Mouse (Mus musculus): ENCODE results near the gene Ifitm3. TPM values are rescaled to one million over a fixed set of nuclear protein-coding genes. Genes with fewer than 3 reads are reported as not detected.

Gene Ifitm3
- polyA plus RNA-seq, 2 experiments = 30.8 to 73.5 TPM

DNA sequence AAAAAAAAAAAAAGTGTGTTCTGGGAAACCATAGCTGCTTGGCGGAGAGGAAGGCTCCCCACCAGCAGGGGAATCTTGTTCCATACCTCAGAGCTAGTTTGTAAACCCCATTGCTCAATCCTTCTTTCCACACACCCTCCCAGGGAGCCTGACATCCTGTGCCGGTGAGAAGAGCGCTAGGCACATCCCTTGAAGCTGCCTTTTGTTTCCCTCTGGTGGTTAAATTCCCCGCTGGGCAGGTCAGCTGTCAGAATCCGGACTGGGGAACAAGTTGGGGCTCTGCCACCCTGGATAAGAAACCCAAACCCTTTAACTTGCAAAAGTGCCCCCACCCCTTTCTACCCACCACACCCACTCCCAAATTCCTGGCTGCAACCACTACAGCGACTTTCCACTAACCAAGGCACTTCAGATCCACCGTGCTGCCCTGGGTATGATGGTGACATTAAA lies 2.2 kb downstream of the Ifitm3 start:
- peak in 2 of 3 experiments; percentile 23 to 40 for DNase-seq (ENCODE audit: low read depth in 3 of 3, low spot score in 3 of 3)
- WGBS (ENCODE audit: insufficient replicate concordance) = 10% methylated on average over 7 of the region's 7 CpGs
- no peak overlapping the region for H3K9ac ChIP-seq (replicated peaks)
- H3K27ac ChIP-seq = no peak overlapping the region
- H3K4me2 ChIP-seq (ENCODE audit: low read depth) = peak overlapping the region; percentile 52
- TF ChIP-seq CTCF (IDR thresholded peaks at IDR 0.05; ENCODE audit: low read depth) (peak; percentile 61), EP300 (IDR thresholded peaks at IDR 0.05; ENCODE audit: low read depth) (no peak)
- no peak for ATAC-seq (ENCODE audit: insufficient read depth)
- no peaks in the 10 kb centered on the region for H3K9me3 ChIP-seq (ENCODE audit: control insufficient read depth, low read length)
- no peaks in the 10 kb centered on the region for H3K36me3 ChIP-seq (replicated peaks; ENCODE audit: control insufficient read depth, insufficient read depth, low read depth)
- peaks cover 15 to 32% of the 10 kb centered on the region in 2 experiments for H3K4me1 ChIP-seq (replicated peaks; ENCODE audit: control insufficient read depth in 2 of 2, insufficient read depth in 2 of 2, low read length in 1 of 2)
- H3K4me3 ChIP-seq (ENCODE audit: insufficient read depth in 1 of 2, low read depth in 2 of 2, low read length in 2 of 2) = no peak overlapping the region
- H3K27me3 ChIP-seq (ENCODE audit: control insufficient read depth, insufficient read depth, low read length) = no peaks in the 10 kb centered on the region; the same call in 1 of the 2 replicates

GRCm38 (mm10) chr7:141006914-141007313 lies 3.7 kb downstream of the Ifitm3 start:
- H3K27ac ChIP-seq = no peak overlapping the region
- no peaks in the 10 kb centered on the region; the same call in 1 of the 2 replicates for H3K27me3 ChIP-seq (ENCODE audit: control insufficient read depth, insufficient read depth, low read length)
- H3K36me3 ChIP-seq (replicated peaks; ENCODE audit: control insufficient read depth, insufficient read depth, low read depth) = no peaks in the 10 kb centered on the region
- H3K4me1 ChIP-seq (replicated peaks; ENCODE audit: control insufficient read depth in 2 of 2, insufficient read depth in 2 of 2, low read length in 1 of 2) = peaks cover 13 to 26% of the 10 kb centered on the region in 2 experiments
- no peak for TF ChIP-seq CTCF (IDR thresholded peaks at IDR 0.05; ENCODE audit: low read depth)
- no peak for TF ChIP-seq EP300 (IDR thresholded peaks at IDR 0.05; ENCODE audit: low read depth)
- no peak overlapping the region for H3K4me3 ChIP-seq (ENCODE audit: insufficient read depth in 1 of 2, low read depth in 2 of 2, low read length in 2 of 2)
- no peak overlapping the region for H3K9ac ChIP-seq (replicated peaks)
- WGBS (ENCODE audit: insufficient replicate concordance) = 75% methylated on average over 5 of the region's 5 CpGs
- H3K4me2 ChIP-seq (ENCODE audit: low read depth) = no peak overlapping the region
- DNase-seq (ENCODE audit: low read depth in 3 of 3, low spot score in 3 of 3) = no peak
- no peaks in the 10 kb centered on the region for H3K9me3 ChIP-seq (ENCODE audit: control insufficient read depth, low read length)
- no peak for ATAC-seq (ENCODE audit: insufficient read depth)

GRCm38 (mm10) chr7:141006446-141006845 lies 4.1 kb downstream of the Ifitm3 start:
- TF ChIP-seq CTCF (IDR thresholded peaks at IDR 0.05; ENCODE audit: low read depth) (no peak), EP300 (IDR thresholded peaks at IDR 0.05; ENCODE audit: low read depth) (no peak)
- H3K36me3 ChIP-seq (replicated peaks; ENCODE audit: control insufficient read depth, insufficient read depth, low read depth) = no peaks in the 10 kb centered on the region
- 43% methylated on average over 6 of the region's 6 CpGs for WGBS (ENCODE audit: insufficient replicate concordance)
- peaks cover 8 to 21% of the 10 kb centered on the region in 2 experiments for H3K4me1 ChIP-seq (replicated peaks; ENCODE audit: control insufficient read depth in 2 of 2, insufficient read depth in 2 of 2, low read length in 1 of 2)
- no peak overlapping the region for H3K9ac ChIP-seq (replicated peaks)
- H3K4me2 ChIP-seq (ENCODE audit: low read depth) = no peak overlapping the region
- H3K4me3 ChIP-seq (ENCODE audit: insufficient read depth in 1 of 2, low read depth in 2 of 2, low read length in 2 of 2) = no peak overlapping the region
- DNase-seq (ENCODE audit: low read depth in 3 of 3, low spot score in 3 of 3) (no peak), ATAC-seq (ENCODE audit: insufficient read depth) (no peak)
- no peaks in the 10 kb centered on the region; the same call in 1 of the 2 replicates for H3K27me3 ChIP-seq (ENCODE audit: control insufficient read depth, insufficient read depth, low read length)
- no peaks in the 10 kb centered on the region for H3K9me3 ChIP-seq (ENCODE audit: control insufficient read depth, low read length)
- H3K27ac ChIP-seq = no peak overlapping the region

- no peak overlapping the region for H3K27ac ChIP-seq
- 61% methylated on average over 5 of the region's 5 CpGs for WGBS (ENCODE audit: insufficient replicate concordance)
Observed at GRCm38 (mm10) chr7:141003248-141004010, 7.1 kb downstream of the Ifitm3 start.

More at GRCm38 (mm10) chr7:141003248-141004010, 7.1 kb downstream of the Ifitm3 start:
- H3K4me3 ChIP-seq (ENCODE audit: insufficient read depth in 1 of 2, low read depth in 2 of 2, low read length in 2 of 2) = no peak overlapping the region
- no peak overlapping the region for H3K4me2 ChIP-seq (ENCODE audit: low read depth)
- ATAC-seq (ENCODE audit: insufficient read depth) = no peak
- no peak for TF ChIP-seq CTCF (IDR thresholded peaks at IDR 0.05; ENCODE audit: low read depth)
- TF ChIP-seq EP300 (IDR thresholded peaks at IDR 0.05; ENCODE audit: low read depth) = no peak
- DNase-seq (ENCODE audit: low read depth in 3 of 3, low spot score in 3 of 3) = no peak
- H3K9ac ChIP-seq (replicated peaks) = no peak overlapping the region
- H3K9me3 ChIP-seq (ENCODE audit: control insufficient read depth, low read length) = no peaks in the 10 kb centered on the region
- no peaks in the 10 kb centered on the region; the same call in 1 of the 2 replicates for H3K27me3 ChIP-seq (ENCODE audit: control insufficient read depth, insufficient read depth, low read length)
- H3K36me3 ChIP-seq (replicated peaks; ENCODE audit: control insufficient read depth, insufficient read depth, low read depth) = no peaks in the 10 kb centered on the region
- H3K4me1 ChIP-seq (replicated peaks; ENCODE audit: control insufficient read depth in 2 of 2, insufficient read depth in 2 of 2, low read length in 1 of 2) = peaks cover 0 to 1% of the 10 kb centered on the region in 2 experiments; a peak in 1 of 4 replicates

All from liver, embryonic 14.5 days (tissue).